Mouse (Mus musculus) ES-E14 (cell line): Measurements from ENCODE around the gene Ddx28.

Experiments used
- HCFC1 ChIP-seq: IDR thresholded peaks from 2 replicates; pipeline ENCODE4 v1.6.1; 2012; ENCODE audit warnings: low read length, inconsistent platforms, borderline replicate concordance; ENCODE audit not compliant: insufficient read depth
- MAFK ChIP-seq: IDR thresholded peaks from 2 replicates; pipeline ENCODE4 v1.6.1; 2014; ENCODE audit warnings: mild to moderate bottlenecking, low read depth, low read length, inconsistent platforms; ENCODE audit not compliant: insufficient read depth
- ZC3H11A ChIP-seq: IDR thresholded peaks from 2 replicates; pipeline ENCODE4 v1.6.1; 2012; ENCODE audit warnings: low read depth, mild to moderate bottlenecking, inconsistent platforms, low read length, borderline replicate concordance
- ZNF384 ChIP-seq: IDR thresholded peaks from 2 replicates; pipeline ENCODE4 v1.6.1; 2012; ENCODE audit warnings: low read depth, low read length, inconsistent platforms

DNA sequence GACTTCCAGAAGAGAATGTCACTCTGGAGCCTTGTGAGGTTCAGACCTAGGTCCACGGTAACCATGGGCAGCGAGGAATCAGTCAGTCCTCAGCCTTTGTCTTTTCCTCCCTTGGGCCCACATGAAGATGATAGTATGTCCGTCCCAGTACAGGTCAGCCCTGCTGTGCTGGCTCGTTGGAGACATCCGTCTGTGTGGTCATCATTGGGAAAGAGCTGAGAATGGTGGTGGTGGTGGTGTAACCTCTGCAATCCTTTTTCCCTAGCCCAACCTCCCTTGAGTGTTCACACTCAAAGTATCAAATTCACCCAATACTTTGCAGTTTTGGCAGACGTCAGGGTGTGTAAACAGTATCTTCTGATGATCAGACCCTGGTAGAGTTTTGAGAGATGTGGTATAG, 38.2 kb upstream of the Ddx28 start:
- no peak for TF ChIP-seq MAFK
- no peak for TF ChIP-seq HCFC1
- TF ChIP-seq ZC3H11A, result no peak
- no peak for TF ChIP-seq ZNF384
